Mouse (Mus musculus) kidney, postnatal 25 days (tissue): Measurements from ENCODE around the gene Atp5b.
"Not testable (repeated sequence)": the region's sequence is repeated elsewhere in the genome, so short reads cannot be mapped to it uniquely, and the experiment has no call there.

Experiments used
- DNase-seq, 2 experiments: peaks; one replicate each; pipeline ENCODE4 v3.0.0; 2021; ENCODE audit warnings: mixed read lengths in 2 of 2

The Atp5b gene

DNA sequence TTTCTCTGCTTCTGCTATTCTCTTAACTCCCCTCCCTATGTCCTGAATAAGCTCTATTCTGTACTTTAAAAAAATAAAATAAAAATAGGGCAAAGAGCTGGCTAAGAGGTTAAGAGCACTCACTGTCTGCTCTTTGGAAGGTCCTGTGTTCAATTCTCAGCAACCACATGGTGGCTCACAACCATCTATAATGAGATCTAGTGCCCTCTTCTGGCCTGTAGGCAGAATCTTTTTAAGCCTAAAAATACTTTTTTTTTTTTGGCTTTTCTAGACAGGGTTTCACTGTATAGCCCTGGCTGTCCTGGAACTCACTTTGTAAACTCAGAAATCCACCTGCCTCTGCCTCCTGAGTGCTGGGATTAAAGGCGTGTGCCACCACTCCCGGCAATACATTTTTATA is 12.6 kb upstream of the Atp5b start:
- not testable (repeated sequence) for DNase-seq

DNA sequence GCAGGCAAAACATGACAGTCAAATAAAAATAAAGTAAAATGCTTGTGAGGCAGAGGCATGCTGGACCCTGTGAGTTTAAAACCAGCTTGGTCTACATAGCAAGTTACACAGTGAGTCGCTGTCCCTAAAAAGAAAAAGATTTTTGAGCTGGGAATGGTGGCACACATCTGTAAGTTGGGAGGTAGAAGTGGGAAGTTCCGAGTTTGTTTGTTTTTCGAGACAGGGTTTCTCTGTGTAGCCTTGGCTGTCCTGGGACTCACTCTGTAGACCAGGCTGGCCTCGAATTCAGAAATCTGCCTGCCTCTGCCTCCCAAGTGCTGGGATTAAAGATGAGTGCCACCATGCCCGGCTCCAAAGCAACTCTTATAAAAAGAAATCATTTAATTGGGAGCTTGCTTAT is 4.8 kb upstream of the Atp5b start:
- DNase-seq, result not testable (repeated sequence)

DNA sequence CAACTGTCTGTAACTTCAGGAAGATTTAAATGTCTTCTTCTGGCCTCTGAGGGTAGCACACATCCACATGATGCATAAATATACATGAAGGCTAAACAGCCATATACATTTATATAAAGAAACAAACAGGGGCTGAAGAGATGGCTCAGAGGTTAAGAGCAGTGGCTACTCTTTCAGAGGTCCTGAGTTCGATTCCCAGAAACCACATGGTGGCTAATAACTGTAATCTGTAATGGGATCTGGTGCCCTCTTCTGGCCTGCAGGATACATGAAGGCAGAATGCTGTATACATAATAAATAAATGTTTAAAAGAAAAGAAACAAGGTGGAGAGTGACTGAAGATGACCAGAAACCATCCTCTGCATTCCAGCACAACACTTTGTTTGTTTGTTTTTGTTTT is 2.6 kb upstream of the Atp5b start:
- peak in 1 of 2 experiments; percentile 57 for DNase-seq

DNA sequence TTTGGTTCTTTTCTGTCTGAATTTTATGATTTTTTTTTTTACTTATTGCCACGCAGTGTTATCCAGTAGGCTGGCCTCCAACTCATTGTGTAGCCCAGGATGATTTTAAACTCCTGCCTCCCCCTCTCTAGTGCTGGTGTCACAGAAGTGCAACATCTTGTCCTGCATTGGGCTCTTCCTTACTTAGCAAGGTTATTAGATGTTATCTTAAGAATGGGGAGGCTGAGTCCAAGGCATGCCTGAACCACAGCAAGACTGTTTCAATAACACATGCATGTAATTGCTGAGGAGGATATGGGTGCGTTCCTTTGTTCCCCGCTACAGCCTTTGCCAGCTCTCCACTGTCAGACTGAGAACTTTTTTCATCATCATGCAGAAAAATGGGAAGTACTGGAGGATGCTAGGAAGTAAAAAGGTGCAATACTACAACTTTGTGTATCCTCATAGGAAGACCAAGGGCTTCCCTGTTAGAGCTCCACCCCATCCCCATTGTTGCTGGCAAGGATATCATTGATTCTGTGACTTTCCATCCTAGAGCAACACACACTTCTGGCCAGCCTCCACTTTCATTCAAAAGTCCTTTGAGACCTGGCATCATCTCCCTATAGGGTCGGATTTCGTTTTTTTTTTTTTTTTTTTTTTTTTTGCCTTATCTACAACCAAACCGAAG is 1.1 kb upstream of the Atp5b start:
- DNase-seq, result no peak

DNA sequence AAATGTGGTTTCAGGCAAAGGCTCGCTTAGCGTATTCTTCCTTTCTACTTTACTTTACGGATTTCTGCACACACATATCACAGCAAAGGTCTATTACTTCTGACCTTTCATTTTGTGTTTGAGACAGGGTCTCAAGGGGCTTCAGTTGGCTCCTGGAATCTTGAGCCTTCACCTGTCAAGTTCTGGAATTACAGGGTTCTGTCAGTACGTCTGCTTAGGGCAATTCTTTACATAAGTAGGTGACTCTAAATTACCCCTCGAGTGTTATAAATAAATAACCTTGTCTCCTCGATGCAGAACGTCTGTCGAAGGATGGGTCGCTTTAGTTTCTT is 630 bp upstream of the Atp5b start:
- DNase-seq, result no peak

DNA sequence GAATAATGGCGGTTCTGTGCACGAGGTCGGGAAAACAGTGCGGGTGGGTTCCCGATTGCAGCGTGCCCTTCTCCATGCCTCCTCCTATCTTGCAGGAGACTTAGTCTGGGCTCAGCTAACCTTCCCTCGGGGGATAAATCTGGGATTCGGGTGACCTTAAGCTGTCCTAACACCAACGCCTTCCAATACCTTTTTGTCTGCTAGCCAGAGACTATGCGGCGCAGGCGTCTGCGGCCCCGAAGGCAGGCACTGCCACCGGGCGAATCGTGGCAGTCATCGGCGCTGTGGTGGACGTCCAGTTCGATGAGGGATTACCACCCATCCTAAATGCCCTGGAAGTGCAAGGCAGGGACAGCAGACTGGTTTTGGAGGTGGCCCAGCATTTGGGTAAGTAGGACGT is 615 bp downstream of the Atp5b start:
- DNase-seq, result peak in 1 of 2 experiments; percentile 39

DNA sequence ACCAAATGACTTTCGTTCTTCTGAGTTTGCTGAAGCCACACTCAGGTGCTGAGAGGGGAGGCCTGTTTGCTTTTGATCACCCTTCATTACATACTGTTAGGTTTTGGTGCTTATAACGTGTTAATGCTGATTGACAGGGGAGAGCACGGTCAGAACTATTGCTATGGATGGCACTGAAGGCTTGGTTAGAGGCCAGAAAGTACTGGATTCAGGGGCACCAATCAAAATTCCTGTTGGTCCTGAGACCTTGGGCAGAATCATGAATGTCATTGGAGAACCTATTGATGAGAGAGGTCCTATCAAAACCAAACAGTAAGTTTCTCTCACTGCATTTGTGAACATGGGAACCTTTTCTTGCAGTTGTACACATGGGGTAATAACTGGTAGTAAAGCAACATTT is 1.1 kb downstream of the Atp5b start:
- DNase-seq, result no peak

DNA sequence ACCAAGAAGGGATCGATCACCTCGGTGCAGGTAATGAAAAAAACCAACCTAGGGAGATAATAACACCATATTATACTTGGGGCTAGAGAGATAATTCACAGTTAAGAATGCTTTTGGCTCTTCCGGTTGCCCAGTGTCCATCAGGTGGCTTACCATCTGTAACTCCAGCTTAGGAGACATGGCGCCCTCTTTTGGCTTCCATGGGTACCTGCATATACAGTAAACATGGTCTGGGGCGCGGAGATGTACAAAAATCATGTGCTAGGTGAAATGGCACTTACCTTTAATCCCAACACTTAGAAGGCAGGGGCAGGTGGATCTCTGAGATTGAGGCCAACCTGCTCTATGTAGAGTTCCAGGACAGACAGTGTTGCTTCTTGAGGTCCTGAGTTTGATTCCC is 3.3 kb downstream of the Atp5b start:
- peak; percentile 37 to 55 for DNase-seq

DNA sequence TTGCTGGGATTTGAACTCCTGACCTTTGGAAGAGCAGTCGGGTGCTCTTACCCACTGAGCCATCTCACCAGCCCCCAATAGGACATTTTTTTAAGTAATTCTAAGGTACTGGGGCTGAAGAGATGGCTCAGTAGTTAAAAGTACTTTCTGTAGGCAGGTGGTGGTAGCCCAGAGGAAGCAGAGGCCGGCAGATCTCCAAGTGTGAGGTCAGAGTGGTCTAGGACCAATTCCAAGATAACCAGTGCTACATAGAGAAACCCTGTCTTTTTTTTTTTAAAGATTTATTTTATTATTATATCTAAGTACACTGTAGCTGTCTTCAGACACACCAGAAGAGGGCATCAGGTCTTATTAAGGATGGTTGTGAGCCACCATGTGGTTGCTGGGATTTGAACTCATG is 4.1 kb downstream of the Atp5b start:
- DNase-seq, result not testable (repeated sequence)

DNA sequence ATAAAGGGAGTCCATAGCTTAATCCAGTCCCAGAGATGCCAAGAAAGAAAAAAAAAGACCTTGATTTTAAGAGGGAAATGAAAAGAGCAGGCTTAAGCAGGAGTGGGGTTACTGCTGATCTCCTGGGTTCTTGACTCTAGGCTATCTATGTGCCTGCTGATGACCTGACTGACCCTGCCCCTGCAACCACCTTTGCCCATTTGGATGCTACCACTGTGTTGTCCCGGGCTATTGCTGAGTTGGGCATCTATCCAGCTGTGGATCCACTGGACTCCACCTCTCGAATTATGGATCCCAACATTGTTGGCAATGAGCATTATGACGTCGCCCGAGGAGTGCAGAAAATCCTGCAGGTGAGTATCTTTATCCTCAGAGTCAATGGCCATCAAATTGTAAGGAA is 5.1 kb downstream of the Atp5b start:
- peak in 1 of 2 experiments; percentile 40 for DNase-seq

DNA sequence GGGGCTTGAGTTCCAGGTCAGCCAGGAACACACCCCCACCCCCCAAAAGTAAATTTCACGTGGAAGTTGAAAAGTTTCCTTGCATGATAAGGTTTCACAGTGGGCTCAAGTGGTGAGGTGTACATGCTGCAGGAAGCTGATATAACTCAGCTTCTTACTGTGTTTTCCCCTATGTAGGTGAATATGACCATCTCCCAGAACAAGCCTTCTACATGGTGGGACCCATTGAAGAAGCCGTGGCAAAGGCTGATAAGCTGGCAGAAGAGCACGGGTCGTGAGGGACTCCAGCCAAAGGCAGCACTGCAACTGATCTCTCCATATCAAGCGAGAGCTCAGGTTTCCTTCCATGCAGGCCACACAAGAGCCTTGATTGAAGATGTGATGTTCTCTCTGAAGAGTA is 6.8 kb downstream of the Atp5b start:
- DNase-seq, result no peak

DNA sequence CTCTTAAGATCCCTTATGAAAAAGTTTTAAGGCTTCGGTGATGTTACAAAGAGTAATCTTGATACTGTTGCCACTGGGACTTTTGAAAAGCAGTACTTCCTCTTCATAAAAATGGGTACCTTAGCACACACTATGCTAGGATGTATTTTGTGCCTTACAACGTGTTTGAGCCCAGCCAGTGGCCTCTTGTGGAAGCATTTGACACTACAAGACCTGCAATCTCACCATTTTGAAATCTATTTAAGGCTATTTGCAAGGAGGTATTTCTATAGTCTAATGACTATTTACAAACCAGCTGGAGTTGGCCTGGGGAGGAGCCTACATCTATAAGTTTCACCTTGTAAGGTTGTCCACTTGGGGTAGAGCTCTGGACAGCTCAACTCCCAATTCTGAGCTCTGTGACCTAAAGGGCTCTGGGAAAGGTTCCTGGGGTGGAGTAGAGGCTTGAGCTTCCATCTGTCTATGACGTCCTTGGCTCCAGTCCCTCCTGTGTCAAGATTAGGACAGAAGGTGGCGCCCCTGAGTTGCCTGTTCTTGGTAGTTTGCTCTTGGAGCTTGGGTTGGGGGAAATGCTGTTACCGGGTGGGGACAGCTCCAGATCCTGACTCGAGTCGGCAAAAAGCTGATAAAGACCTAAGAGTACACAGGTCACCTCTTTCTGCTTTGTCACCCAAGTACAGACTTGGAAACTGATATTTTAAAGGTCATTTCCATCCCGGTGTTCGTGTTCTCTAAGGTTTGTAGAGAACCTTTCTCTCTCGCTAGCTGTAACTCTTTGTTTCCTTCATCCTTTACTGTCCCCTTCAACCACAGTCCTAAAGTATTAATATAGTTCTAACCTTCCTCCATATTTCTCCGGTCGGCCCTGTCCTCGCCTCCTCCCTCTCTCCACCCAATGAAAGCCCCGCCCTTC is 7.8 kb downstream of the Atp5b start:
- DNase-seq, result peak; percentile 91 to 94

DNA sequence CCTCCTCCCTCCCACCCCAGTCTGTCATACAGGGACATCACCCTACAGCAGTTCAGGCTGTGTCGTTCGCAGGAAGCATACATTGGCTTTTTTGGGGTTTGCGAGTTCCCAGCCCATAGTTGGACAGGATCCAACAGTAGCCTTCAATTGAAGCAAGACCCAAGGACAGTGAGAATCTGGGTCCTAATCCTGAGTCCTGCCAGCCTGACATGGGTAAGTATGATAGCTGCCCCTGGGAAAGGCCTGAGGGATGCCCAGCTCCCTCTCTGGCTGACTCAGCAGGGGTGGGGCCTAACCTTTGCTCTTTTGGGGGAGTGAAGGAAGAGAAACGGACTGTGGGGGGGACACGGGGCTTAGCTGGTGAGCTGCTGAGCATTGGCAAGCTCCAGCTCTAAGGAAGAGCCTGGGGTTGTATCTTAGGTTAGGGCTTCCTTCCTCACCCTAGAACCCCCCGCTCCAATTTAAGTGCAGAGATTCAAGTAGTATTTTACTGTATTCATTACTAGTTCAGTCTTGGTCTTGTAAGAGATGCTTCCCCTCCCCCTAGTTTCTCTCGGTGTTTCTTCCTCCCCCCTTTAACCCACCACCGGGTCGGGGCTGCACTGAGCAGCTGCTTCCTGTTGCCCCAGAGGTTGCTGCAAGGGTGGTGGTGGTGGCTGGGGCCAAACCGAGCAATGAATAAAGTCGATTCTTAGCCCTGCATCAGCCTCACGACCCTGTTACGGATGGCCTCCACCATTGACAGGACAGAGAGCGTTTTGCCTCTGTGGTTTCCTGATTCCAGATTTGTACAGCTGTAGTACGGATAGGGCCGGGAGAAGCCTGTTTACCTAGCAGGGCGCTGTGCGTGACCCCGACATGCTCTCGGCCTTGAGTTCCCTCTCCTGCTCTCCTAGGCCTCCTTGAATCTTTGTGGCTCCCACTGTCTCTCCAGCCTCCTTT is 8.8 kb downstream of the Atp5b start, which contains the start of gene Baz2a:
TSS of gene Baz2a (plus strand) at position 14 of the 942 bp plus-strand sequence.
- peak; percentile 80 to 90 for DNase-seq

DNA sequence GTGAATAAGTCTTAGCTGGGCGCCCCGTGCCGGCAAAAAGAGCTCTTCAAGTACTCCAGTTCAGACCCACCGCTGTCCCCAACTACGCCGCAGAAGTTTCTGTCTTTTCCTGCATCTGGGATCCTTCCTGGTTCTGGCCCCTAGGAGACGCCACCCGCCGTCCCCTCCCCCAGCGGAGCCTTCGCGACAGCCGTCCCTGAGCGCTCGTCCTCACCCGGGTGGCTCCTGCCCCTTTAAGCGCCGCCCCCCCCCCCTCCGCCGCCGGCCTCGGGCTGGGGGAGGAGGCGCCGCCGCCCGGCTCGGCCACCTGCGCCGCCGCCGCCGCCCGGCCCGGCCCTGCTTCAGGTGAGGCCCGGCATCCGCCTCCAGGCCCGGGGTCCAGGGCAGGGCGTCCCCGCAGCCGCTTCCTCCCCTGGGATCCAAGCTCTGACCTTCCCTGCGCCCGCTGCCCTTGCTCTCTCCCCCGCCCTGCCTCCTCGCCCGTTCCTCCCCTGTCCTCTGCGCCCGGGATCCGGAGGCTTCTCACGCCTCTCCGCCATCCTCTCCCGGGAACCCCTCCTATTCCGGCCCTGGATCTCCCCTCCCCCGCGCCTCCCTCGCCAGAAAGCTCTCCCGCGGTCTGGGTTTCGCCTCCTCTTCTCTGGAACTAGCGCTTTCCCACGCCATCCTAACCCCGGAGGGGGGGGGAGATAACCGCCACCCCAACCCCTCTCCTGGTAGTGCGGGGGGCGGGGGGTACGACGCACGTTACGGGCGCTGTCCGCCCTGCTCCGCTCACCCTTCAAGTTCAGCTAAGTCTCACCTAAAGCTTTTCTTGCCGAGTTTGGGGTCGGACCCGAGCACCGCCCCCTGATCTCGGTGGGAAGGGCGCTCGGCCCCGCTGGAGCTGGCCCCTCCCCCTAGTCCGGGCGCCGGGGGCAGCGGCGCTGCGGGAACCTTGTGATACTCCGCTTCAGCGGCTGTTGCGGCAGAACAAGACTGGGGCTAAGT is 9.7 kb downstream of the Atp5b start:
- peak; percentile 86 to 94 for DNase-seq

DNA sequence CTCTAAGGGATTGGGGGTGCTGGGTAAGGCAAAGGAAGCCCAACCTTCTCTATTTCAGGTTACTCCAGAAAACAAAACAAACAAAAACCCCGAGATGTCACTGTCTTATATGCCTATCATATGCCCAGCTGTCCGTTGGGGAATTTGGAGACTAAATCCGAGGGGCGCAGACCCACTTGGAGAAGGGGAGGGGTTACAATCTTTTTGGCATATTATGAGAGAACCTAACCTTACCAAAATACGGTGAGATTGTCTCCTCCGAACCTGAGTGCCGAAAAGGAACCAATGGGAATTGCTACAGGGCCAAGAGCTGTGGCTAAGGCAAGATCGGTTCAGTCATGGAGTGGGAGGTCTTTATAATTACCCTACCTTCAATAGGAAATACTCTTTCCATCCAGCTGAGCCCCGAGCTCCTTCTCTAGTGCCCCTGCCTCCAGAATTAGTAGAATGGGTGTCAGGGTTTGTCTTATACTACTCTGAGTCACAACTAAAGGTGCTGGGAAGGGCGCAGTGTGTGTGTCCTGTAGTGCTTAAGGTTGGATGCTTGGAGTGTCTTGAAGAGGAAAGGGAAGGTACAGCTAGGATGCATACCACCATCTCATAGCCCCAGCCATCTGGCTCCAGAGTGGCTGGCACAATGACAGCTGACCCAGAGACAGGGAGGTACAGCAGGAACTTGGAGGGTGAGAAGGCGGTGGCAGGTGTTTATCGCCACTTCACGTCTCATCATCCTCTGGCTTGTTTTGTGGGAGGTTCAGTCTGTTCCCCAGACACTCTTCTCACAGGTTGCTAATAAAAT is 10.6 kb downstream of the Atp5b start:
- peak; percentile 36 to 53 for DNase-seq

DNA sequence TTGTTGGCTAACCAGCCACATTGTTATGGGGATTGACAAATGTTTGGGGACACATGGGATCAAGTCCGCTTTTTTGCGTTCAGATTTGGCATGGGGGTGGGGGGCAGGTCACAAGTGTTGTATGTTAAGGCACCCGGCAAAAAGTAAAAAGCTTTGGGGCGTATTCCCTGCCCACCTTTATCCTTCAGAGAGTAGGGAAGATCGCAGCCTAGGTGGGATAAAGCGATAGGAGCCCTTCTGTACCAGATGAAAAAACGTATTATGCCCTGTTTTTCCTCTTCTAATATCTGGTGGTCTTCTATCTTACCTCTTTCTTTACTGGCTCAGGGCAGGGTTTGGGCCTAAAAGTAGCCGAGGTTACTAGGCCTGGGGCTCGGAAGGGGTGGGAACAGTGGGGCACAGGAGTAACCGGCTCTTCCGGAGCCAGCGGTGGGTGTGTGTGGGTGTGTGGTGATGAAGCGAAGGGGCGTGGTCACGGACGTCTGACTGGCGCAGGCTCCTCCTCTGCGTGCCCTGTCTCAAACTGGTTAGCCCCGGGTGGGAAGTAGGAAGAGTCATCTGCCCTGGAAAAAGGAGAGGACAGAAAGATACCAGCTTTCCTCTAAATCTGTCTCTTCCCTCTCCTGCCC is 11.4 kb downstream of the Atp5b start:
- DNase-seq, result peak; percentile 97

DNA sequence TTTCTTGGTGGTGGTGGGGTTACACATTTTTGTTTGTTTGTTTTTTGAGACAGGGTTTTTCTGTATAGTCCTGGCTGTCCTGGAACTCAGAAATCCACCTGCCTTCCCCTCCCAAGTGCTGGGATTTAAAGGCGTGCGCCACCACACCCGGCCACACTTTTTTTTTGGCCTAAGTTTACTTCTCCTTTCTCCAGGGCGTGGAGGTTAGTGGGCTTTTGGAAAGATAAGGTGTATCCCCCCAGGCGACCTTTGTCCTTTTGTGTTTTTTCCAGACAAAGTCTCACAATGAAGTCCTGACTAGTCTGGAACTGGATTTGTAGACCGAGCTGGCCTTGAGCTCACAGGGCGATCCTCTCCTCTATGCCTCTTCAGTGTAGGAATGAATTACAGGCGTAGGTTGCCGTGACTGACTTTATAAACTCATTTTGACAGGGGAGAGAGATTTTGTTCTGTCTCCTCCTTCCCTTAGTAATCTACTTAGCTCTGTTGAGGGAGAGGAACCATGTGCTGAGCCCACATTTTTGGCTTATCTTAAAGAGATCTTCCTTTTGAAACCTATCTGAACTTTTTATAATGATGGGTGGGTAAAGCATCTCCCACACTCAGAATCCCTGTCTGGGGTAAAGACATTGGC is 12.0 kb downstream of the Atp5b start:
- no peak for DNase-seq

DNA sequence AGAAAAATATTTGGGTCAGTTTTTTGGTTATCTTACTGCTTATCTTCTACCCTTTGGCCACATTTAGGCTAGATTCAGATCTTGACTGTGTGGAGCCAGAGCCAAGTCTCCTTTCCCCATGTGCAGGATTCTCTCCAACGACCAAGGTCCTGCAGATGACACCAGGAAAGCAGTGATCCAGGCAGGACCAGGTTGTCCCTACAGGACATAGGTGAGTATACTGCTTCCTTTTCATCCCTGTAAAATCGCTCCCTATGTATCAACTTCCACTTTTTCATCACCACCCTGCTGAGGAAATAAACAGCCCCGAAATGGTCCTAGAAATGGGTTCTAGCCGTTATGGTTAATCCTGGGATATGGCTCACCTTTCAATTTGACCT is 13.2 kb downstream of the Atp5b start:
- DNase-seq, result no peak

DNA sequence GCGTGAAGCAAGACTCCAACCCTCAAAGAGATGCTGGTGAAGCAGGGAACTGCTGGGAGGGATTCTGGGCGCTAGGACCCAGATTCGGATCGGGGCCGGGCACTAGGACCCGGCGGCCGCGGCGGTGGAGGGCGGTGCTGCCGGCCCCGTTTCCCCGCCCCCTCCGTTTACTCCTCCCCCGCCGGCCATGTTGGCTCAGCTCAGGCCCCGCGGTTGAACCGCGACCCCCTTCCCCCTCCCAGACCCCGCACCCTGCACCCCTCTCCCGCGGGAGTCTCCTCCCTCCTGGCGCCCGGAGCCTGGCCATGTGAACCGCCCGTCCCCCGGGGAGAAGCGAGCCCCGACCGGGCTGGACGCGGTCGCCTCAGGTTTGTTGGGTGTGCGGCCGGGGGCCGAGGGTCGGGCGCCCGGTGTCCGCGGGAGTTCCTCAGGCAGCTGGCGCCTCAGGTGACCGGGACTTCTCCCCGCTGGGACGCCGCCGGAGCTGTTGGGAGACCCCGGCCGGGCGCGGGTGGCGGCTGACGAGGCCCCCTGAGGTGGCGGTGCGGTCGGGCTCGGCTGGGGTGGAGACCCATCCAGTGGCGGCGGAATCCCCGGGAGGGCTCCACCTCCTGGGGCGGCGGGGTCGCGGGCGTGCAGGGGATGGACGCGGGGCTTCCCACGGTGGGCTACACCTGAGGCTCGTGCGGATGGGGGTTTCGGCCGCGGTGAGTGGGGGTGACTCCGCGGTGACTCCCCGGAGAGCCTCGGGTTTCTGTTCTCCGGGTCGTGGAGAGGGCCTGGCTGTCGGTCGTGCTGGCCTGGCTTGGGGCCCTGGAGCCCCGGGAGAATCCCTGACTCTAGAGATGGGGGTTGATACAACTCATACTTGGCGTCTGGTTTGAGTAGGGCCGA is 13.9 kb downstream of the Atp5b start:
- DNase-seq, result peak; percentile 89 to 92
